Mouse (Mus musculus): ENCODE measurements around the gene Prkch.

Gene Prkch

GRCm38 (mm10) chr12:73583813-73584609 is 585 bp upstream of the Prkch start:
- peak; percentile 28 for DNase-seq

- no peak for DNase-seq
Measured at GRCm38 (mm10) chr12:73585241-73585801, 725 bp downstream of the Prkch start.

- no peak for DNase-seq
Measured at GRCm38 (mm10) chr12:73585850-73586249, 1.3 kb downstream of the Prkch start.

GRCm38 (mm10) chr12:73587262-73587661 is 2.7 kb downstream of the Prkch start:
- no peak for DNase-seq

- DNase-seq = no peak
Measured at GRCm38 (mm10) chr12:73590627-73591276, 6.2 kb downstream of the Prkch start.

GRCm38 (mm10) chr12:73591625-73592024 is 7.0 kb downstream of the Prkch start:
- DNase-seq = no peak

- DNase-seq = no peak
Measured at GRCm38 (mm10) chr12:73593021-73593798, 8.6 kb downstream of the Prkch start.

GRCm38 (mm10) chr12:73594177-73594745 is 9.7 kb downstream of the Prkch start:
- DNase-seq = no peak

GRCm38 (mm10) chr12:73595226-73595625 is 10.6 kb downstream of the Prkch start:
- DNase-seq = no peak

- peak; percentile 42 for DNase-seq
Measured at GRCm38 (mm10) chr12:73598241-73598640, 13.6 kb downstream of the Prkch start.

- no peak for DNase-seq
Measured at GRCm38 (mm10) chr12:73600457-73600856, 15.9 kb downstream of the Prkch start.

GRCm38 (mm10) chr12:73602974-73603373 is 18.4 kb downstream of the Prkch start:
- no peak for DNase-seq

GRCm38 (mm10) chr12:73603653-73604052 is 19.1 kb downstream of the Prkch start:
- DNase-seq = no peak

- DNase-seq = no peak
Measured at GRCm38 (mm10) chr12:73604762-73605161, 20.2 kb downstream of the Prkch start.

- DNase-seq = no peak
Measured at GRCm38 (mm10) chr12:73605174-73605573, 20.6 kb downstream of the Prkch start.

GRCm38 (mm10) chr12:73607381-73608064 is 22.9 kb downstream of the Prkch start:
- no peak for DNase-seq

GRCm38 (mm10) chr12:73608065-73608397 is 23.4 kb downstream of the Prkch start:
- DNase-seq = no peak

- no peak for DNase-seq
Measured at GRCm38 (mm10) chr12:73609262-73609661, 24.7 kb downstream of the Prkch start.

GRCm38 (mm10) chr12:73609676-73610545 is 25.3 kb downstream of the Prkch start:
- DNase-seq = no peak

- DNase-seq = no peak
Measured at GRCm38 (mm10) chr12:73610831-73611370, 26.3 kb downstream of the Prkch start.

- DNase-seq = no peak
Measured at GRCm38 (mm10) chr12:73611741-73612140, 27.1 kb downstream of the Prkch start.
